Mouse (Mus musculus) G1E-ER4 (cell line): Measurements from ENCODE around the gene Fam229a. TPM values are rescaled to one million over a fixed set of nuclear protein-coding genes. Genes with fewer than 3 reads are reported as not detected.

ENCODE experiments used
- GATA1 ChIP-seq: IDR thresholded peaks from one replicate; pipeline ENCODE4 v1.8.0; 2012; ENCODE audit warnings: low read length, inconsistent platforms
- polyA plus RNA-seq: library from polyadenylated mRNA; stranded (reverse); fragments of >175 nt; gene quantifications from 2 replicates; pipeline ENCODE4 v1.2.3, GENCODE M21; 2012

The Fam229a gene
- 0.29 and 0.37 TPM in 2 replicates for polyA plus RNA-seq

DNA sequence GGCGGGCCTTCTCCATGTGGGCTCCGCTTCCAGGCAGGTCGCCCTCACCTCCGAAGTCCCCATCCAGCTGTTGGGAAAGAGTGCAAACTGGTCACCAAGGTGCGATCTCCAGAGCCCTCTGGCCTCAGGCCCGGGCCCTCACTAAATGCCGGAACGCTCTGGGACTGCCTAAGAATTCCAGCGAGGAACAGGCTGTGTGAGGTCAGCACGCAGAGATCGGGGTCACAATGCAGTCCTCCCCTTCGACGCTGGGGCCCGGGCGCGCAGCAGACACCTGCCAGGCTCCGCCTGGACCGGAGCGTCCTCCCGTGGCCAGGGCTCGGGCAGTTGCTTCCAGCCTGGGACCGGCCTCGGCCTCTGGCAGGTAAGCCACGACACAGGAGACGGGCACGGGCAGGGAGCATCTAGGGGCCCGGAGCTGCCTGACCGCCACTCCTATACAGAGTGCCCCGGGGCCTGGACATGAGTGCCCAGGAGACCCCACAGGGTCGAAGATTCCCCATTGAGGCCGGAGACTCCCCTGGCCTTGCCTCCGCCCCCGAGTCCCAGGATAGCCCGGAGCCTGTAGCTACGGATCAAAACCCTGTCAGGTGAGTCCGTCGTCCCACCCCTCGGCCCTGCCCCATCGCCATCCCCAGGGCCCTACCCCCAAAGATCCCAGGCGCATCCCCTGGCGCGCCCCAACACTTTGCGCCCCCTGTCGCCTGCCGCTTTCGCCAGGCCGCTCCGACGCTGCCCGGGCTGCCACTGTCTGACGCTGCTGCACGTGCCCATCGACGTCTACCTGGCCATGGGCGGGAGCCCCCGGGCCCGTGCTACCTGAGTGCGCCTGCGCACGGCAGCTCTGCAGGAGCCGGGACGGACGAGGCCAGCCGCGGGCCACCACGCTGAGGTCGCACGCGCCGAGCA lies at the start of gene Fam229a, which contains the start of gene Tssk3:
Gene Fam229a, plus strand, starts transcription at position 219 of the 909 bp plus-strand sequence.
Gene Tssk3, minus strand, starts transcription at position 51 of the 909 bp plus-strand sequence.
- TF ChIP-seq GATA1 = no peak

DNA sequence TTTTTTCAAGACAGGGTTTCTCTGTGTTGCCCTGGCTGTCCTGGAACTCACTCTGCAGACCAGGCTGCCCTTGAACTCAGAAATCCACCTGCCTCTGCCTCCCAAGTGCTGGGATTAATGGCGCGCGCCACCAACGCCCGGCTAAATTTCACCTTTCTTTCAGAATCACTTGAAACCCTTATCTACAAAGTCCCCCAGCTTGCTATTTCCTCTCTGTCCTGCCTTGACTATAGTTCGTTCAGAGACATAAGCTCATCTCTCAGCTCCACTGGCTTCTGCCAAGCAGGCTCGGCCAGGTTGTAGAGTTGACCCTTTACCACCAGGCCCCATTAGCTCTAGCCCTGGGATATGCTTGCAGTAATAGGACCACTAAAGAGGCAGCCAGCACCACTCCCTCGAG lies 43.6 kb upstream of the Fam229a start:
- no peak for TF ChIP-seq GATA1

DNA sequence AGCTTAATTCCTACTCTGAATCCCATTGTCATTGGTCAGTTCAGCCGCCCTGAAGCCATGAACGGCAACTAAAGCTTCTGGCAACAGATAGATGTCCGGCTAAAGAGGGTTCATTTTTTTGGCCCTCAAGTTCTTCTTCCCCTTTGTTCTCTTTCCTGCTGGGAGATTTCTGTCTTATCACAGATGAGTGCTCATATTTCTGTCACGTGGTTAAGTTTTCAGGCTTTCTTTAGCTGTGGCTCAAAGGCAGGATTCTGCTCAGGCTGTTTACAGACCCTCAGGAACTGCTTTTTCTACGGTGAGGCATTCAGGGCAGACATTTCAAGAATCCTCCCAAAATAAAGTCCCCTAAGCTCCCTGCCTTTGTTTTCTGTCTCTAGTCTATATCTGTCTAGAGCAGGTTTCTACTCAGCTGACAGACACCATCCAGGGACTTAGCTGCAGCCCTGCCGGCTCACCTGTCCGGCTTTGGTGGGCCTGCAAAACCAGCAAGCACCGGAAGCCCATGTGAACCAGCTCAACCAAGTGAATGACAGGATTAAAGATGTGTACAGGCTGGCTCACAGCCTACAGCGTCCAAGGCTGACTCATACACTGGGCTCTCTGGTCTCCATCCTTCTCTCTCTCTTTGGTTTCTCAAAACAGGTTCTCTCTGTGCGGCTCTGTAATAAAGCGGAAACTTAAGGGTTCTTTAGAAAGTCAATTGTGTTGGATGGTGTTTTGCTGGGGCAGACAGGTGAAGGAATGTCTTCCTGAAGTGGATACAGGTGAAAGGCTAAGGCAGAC lies 43.0 kb upstream of the Fam229a start:
- TF ChIP-seq GATA1 = no peak

DNA sequence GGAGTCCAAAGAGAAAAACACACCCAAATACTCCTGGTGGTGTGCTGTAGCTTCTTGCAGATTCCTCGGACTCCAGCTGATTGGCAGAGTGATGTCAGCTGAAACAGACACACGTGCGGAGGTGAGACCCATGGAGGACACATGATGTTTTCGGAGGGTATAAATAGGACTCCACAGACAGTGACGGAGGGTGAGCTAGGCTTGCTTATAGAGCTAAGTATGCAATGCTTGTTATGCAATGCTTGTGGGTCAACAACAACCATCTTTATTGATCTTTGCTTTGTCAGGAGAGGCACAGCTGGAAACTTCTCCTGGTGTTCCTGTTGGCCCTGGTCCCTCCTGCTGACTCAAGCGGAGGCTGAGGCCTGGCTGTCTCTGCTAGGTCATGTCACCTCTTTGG lies 42.3 kb upstream of the Fam229a start:
- no peak for TF ChIP-seq GATA1

DNA sequence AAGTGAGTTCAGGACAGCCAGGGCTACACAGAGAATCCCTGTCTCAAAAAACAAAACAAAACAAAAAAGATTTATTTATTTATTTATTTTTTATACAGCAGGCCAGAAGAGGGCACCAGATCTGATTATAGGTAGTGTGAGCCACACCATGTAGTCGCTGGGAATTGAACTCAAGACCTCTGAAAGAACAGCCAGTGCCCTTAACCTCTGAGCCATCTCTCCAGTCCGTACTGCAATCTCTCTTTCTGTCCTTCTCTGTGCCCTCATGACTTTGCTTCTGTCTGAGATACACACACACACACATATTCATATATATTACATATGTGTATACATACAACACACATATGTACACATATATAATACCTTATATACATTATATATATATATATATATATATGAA lies 40.1 kb upstream of the Fam229a start:
- TF ChIP-seq GATA1 = no peak

DNA sequence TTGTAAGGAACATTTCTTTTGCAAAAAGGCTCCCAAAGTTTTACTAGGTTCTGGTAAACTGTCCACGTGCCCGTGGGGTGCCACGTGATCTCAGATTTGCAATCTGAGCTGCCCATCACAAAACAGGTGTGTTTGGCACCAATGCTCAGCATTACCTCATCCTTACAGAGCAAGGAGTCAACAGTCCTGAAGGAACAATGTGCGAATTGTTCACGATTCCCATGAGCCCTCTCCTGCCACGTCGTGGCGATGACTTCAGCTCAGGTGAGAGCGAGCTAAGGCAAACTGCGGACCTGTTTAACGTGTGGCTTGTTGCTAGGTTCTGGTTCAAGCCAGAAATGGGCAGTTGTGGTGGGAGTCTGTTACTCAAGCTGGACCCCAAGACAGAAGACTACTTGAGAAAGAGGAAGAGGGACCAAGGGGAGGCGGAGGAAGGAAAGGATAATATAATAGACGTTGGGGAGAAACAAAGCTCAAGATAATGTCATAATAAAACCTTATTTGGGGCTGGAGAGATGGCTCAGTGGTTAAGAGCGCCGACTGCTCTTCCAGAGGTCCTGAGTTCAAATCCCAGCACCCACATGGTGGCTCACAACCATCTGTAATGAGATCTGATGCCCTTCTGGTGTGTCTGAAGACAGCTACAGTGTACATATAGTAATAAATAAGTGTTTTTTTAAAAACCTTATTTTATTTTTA lies 39.4 kb upstream of the Fam229a start:
- no peak for TF ChIP-seq GATA1

DNA sequence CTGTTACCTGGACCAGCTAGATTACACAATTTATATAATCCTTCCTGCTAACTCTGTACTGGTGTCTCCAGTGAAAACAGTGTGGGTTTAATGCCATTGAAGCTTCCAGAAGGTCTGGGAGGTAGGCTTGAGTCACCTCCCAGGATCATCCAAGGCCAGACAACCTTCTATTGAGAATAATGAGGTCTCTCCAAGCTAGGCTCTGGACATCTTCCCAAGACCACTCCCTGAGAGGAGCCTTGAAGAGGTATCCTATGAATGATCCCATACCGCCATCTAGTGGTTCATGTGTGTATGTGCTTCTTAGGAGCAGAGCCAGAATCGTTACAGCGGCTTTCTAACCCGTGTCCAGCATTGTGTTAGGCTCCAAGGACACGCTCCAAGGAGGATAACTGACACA lies 35.7 kb upstream of the Fam229a start:
- TF ChIP-seq GATA1 = no peak

DNA sequence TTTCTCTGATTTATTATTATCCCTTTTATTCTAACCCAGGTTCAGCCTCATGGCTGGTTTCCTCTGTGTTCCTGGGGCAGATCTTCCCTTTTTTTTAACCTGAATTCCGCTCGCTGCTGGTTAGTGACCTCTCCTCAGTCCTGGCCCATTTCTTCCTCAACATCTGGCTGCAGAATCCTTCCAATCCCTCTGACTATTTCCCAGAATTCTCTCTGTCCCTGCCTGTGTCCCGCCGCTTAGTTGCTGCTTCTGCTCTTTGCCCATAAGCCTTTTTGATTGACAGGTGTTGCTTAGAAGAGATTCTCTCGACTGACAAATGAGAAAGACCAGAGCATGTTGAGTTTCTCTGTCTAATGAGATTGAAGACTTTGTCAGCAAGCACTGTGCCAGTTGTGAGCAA lies 34.9 kb upstream of the Fam229a start:
- TF ChIP-seq GATA1 = no peak

DNA sequence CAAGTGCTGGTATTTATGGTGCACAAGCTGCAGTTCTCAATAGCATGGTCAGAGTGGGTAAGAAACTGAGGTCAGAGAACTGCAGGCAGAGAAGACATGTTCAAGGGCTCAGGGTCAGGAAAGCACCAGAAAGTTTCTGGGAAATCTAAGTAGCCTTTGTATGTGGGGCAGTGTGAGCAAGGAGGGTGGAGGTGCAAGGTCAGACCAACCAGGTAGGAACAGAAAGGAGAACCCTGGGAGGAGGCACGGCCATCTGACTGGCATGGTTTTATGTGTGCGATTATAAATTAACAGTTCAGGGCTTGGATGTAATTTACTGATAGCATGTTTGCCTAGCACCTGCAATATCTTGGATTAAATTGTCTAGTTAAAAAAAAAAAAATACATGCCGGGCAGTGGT lies 31.3 kb upstream of the Fam229a start:
- no peak for TF ChIP-seq GATA1

DNA sequence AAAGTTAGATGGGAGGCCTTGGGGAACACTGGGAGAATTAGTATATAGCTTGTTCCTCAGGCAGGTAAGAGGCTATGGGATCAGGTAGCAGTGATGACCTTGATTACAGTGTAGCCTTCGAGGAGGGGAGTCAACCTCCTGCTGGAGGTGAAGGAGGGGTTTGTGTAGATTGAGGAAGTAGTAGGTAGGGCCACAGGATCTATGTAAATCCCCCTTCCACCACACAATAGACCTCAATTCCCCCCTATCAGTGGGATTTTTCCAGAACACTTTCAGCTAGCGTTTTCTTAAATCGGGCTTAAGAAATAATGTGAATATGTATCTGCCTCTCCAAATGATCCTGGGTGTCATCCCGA lies 30.2 kb upstream of the Fam229a start:
- no peak for TF ChIP-seq GATA1

DNA sequence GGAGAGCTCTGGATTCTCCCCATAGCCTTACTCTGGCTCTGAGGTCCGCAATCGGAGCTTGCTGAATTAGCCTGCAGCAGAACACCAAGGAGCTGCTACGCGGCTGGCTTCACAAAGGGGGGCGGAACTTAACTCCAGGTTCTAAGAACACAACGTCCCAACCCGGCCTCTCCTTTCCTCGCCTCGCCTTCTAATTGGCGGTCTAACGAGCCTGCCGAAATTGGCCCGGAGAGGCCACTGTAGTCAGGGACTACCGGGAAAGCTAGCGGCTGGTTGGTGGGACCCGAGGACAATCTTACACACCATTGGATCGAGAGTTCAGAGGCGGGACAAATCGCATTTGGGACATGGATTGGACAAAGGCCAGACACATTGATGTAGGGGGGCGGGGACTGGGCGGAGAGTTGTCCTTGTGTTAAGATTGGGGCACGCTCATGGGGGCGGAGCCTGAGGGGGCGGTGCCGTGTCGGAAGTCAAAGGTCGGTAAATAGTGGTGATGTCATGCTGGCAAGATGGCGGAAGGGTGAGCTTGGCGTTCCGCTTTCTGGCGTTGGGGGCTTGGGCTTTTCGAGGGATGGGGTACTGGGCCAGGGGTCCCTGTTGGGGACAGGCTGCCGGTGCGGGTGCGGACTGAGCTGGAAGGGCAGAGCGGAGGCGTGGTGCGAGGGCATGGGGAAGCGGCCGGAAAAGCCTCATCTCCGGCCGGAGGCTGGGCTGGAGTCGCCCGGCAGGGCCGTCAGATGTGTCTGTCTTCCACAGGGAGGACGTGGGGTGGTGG lies 29.6 kb upstream of the Fam229a start, which contains the start of gene Bsdc1:
Gene Bsdc1, plus strand, starts transcription at position 399 of the 778 bp plus-strand sequence.
- TF ChIP-seq GATA1 = no peak

DNA sequence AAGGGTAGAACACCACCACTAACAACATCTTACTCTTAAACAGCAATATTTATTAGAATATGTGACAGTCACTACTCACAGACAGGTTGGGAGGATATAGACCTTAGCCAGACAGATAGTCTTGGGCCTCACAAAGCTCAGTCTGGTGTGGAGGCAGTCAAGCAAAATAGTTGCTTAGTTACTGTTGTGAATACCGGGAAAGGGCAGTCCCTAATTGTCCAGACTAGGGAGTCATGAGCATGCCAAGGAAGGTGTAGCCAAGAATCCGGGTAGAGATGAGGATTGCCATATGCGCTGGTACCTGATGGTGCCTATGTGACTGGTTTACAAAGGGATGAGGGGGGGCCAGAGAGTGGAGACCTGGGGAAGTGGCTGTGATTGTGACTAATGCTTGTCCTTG lies 28.9 kb upstream of the Fam229a start:
- TF ChIP-seq GATA1 = no peak

DNA sequence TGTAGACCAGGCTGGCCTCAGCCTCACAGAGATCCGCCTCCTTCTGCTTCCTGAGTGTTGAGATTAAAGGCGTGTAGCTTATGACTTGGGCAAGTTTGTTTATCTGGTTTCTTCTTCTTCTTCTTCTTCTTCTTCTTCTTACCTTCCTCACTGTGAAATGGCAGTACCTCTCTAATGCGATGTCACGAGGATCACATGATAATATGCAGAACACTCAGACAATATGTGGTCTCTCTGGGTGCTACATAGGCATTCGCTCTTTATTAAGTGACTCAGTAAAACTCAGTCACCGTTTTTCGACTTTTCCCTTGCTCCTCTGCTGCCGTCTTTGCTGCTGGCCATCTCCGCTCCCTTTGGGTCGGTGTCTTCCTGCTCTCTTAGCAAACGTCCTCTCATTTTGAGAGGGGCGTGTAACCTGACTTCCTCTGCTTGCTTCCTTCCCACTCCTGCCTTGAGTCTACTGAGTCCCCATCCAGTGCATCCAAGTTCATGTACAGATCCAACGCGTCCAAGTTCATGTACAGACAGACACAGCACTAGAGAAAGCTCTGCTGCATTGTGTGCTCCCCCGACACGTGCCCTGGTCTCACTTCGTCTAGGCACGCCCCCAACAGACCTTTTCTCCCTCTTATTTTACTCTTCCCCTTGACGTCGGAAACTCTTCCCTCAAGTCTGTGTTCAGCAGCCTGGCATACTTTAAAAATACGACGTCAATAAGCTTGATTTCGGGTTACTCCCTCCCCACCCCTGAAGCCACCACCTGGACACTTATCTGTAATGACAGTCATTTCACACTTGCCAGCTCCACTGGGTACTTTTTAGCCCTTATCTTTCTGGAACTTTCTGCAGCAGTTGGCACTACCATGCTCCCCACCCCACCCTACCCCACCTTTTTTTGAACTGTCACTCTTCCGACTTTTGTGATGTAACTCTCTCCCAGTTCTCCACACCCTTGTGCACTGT lies 27.6 kb upstream of the Fam229a start:
- no peak for TF ChIP-seq GATA1

DNA sequence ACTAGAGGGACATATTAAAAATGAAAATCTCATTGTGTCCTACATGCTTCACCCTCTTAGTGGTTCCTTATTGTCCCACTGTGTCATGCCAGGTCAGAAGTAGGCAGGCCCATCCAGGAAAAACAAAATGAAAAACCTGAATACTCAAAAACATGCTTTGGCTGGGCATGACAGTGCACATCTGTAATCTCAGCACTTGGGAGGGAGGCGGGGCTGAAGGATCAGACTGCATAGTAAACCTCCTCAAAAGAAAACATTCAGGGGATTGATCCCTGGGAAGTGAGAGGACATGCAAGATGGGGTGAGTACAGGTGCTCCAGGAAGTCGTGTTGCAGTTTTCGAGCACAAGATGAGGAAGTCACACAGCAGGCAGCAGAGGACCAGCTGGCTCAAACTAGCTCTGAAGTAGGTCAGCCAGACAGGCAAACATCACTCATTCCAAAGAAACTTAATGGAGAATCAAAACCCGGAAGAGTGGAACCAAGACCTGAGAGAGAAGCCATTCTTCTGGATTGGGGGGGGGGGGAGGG lies 26.6 kb upstream of the Fam229a start:
- no peak for TF ChIP-seq GATA1
